Mouse (Mus musculus): ENCODE measurements around the gene Sdhc.
"Not testable (repeated sequence)": the region's sequence is repeated elsewhere in the genome, so short reads cannot be mapped to it uniquely, and the experiment has no call there.

Gene Sdhc

DNA sequence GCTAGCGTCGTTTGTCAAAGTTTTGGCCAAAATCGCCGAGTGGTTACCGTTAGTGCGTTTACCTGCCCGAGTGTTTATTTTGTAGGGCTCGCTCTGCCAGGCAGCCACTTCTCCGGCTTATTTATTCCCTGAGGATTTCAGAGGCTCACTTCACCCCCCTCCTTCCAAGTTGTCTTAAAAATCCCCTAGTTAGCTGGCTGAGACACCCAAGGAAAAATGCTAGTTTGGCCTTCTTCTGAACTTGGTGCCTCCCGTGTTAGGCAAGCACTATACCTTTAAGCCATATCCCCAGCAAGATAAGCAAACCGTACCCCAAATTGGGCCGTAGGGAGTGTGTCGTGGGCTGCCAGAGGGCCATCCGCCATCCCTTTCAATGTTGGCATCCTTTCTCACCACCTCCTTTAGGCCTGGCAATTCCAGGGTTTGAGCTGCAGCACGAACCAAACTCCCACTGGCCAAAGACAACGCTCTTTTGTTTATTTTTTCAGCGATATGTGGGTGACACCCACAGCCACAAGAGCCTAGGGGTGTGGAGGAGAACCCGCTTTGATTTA lies 512 bp upstream of the Sdhc start:
- no peak for DNase-seq (ENCODE audit: low read depth, low spot score)
- H3K36me3 ChIP-seq (ENCODE audit: control insufficient read depth, insufficient read depth, low read length, poor library complexity, severe bottlenecking): no peaks in the 10 kb centered on the region
- H3K27me3 ChIP-seq (ENCODE audit: control insufficient read depth, insufficient read depth, low read length, poor library complexity, severe bottlenecking): no peaks in the 10 kb centered on the region

DNA sequence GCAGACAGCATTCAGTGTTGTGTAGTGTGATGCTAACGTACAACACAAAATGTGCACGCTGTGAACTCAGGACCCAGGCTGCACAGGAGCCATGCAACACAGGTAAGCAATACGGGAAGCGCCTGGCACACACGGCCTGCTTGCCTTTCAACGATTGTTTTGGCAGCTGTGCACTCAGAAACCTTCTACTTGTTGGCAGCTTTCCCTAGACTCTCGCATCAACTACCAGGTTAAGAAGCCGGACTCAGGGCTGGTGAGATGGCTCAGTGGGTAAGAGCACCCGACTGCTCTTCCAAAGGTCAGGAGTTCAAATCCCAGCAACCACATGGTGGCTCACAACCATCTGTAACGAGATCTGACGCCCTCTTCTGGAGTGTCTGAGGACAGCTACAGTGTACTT lies 7.4 kb downstream of the Sdhc start:
- H3K27me3 ChIP-seq (ENCODE audit: control insufficient read depth, insufficient read depth, low read length, poor library complexity, severe bottlenecking); DNase-seq (ENCODE audit: low read depth, low spot score); H3K36me3 ChIP-seq (ENCODE audit: control insufficient read depth, insufficient read depth, low read length, poor library complexity, severe bottlenecking): not testable (repeated sequence)

DNA sequence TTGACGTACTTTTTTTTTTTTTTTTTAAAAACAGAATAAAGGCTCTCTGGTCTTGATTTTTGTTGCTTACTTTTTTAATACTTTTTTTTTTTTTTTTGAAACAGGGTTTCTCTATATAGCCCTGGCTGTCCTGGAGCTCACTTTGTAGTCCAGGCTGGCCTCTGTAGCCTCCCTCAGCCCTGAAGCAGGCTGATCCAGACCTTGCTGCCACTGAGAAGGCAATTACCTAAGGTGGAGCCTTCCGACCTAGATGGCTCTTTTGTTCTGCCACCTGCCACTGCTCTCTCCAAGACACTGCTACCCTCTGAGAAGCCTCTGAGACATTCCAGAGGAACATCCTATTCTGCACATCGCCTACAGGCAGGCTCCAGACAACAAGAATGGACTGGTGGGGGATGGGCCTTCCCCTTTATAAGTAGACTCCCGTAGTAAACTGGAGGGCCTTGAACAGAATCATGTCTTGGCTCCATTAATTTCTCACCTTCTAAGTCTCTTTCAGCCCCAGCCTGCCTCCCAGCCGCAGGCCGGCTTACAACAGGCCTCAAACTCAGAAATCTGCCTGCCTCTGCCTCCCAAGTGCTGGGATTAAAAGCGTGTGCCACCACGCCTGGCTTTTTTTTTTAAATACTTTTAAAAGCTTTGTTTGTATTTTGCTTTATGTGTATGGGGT lies 12.8 kb downstream of the Sdhc start:
- not testable (repeated sequence) for H3K36me3 ChIP-seq (ENCODE audit: control insufficient read depth, insufficient read depth, low read length, poor library complexity, severe bottlenecking); DNase-seq (ENCODE audit: low read depth, low spot score); H3K27me3 ChIP-seq (ENCODE audit: control insufficient read depth, insufficient read depth, low read length, poor library complexity, severe bottlenecking)

DNA sequence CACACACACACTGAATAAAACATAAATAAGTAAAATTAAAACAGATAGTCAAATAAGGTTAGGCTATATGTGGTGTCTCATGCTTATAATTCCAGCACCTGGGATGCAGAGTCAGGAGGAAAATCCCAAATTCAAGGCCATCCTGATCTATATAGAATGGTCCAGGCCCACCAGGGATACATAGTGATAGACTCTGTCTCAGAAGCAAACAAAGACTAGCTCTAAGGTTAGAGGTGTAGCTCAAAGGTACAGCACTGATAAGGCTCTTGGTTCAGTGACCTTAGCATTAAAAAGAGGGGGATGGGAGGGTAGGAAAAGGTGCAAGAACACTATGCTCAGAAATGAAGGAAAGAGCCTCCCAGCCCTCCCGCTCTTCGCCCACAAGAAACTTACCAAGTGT lies 14.8 kb downstream of the Sdhc start:
- peaks cover 7% of the 10 kb centered on the region; the same call in 1 of the 2 replicates for H3K36me3 ChIP-seq (ENCODE audit: control insufficient read depth, insufficient read depth, low read length, poor library complexity, severe bottlenecking)
- DNase-seq (ENCODE audit: low read depth, low spot score): no peak

DNA sequence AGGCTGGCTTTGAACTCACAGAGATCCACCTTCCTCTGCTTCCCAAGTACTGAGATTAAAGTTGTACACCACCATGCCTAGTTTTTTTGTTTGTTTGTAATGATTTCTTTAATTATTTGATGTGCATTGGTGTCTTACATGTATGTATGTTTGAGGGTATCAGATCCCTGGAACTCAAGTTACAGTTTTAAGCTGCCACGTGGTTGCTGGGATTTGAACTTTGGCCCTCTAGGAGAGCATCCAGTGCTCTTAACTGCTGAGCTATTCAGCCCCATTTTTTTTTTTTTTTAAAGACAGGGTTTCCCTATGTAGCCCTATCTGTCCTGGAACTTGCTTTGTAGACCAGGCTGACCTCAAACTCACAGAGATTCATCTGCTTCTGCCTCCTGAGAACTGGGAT lies 19.4 kb downstream of the Sdhc start:
- H3K27me3 ChIP-seq (ENCODE audit: control insufficient read depth, insufficient read depth, low read length, poor library complexity, severe bottlenecking): no peaks in the 10 kb centered on the region
- H3K36me3 ChIP-seq (ENCODE audit: control insufficient read depth, insufficient read depth, low read length, poor library complexity, severe bottlenecking): peaks cover 4% of the 10 kb centered on the region; the same call in 1 of the 2 replicates

More for the DNA sequence above, 14.8 kb downstream of the Sdhc start:
- H3K27me3 ChIP-seq (ENCODE audit: control insufficient read depth, insufficient read depth, low read length, poor library complexity, severe bottlenecking): no peaks in the 10 kb centered on the region

DNA sequence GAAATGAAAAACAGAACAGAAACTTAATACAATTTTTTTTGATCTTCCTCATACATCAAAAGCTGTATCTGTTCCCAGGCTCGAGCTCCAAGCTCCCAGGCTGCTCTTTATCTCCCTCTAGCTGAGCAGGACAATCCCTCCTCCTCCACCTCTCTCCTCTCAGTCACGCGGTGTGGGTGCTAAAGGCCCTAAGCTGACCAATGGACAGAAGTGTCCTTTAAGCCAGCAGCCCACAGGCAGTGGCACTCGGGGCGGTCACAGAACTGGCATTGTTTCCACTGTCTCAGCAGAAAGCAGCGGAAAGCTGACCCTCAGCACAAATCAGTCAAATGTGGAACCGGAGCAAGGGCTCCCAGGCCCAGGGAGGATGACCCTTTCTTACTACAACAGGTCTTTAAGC lies 21.2 kb downstream of the Sdhc start:
- Histone ChIP-seq H3K27me3 (ENCODE audit: control insufficient read depth, insufficient read depth, low read length, poor library complexity, severe bottlenecking) (no peaks in the 10 kb centered on the region), H3K36me3 (ENCODE audit: control insufficient read depth, insufficient read depth, low read length, poor library complexity, severe bottlenecking) (peaks cover under 1% of the 10 kb centered on the region; the same call in 1 of the 2 replicates)
- DNase-seq (ENCODE audit: low read depth, low spot score): no peak

More for the DNA sequence above, 19.4 kb downstream of the Sdhc start:
- no peak for DNase-seq (ENCODE audit: low read depth, low spot score)

DNA sequence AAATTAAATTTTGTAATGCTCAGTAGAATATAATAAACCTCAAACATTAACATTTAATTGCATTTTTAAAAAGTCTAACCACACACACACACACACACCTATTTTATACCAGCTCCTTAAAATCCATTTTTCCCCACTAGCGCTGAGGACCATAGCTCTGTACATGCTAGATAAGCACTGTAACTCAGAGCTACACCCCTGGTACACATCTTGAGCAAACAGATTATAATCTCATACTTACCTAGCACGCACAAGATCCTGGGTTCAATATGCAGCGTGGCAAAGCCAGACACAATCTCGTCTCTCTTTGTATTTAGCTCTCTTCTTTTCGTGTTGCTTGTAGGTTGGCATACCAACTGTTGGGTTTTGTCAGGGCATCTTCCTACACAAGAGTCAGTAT lies 26.0 kb downstream of the Sdhc start:
- Histone ChIP-seq H3K27me3 (ENCODE audit: control insufficient read depth, insufficient read depth, low read length, poor library complexity, severe bottlenecking) (no peaks in the 10 kb centered on the region), H3K36me3 (ENCODE audit: control insufficient read depth, insufficient read depth, low read length, poor library complexity, severe bottlenecking) (no peaks in the 10 kb centered on the region)
- no peak for DNase-seq (ENCODE audit: low read depth, low spot score)

DNA sequence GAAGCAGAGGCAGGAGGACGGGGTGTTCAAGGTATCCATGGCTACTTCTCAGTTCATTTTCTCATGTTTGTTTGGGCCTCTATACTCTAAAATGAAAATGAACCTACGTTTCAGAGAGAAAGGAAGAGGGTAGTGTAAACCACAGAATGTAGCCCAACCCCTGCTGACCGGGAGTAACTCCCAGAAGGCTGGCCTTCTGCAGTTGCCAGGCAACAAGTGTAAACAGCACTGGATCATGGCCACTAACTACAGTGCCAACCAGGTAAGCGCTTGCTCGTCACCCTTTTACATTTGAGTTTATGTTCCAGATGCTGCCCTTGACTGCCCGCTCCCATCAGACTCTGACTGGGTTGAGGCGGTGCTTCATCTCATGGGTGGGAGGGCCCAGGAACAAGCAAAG lies 27.5 kb downstream of the Sdhc start:
- Histone ChIP-seq H3K27me3 (ENCODE audit: control insufficient read depth, insufficient read depth, low read length, poor library complexity, severe bottlenecking) (no peaks in the 10 kb centered on the region; the same call in 1 of the 2 replicates), H3K36me3 (ENCODE audit: control insufficient read depth, insufficient read depth, low read length, poor library complexity, severe bottlenecking) (no peaks in the 10 kb centered on the region)
- DNase-seq (ENCODE audit: low read depth, low spot score): peak; percentile 76

DNA sequence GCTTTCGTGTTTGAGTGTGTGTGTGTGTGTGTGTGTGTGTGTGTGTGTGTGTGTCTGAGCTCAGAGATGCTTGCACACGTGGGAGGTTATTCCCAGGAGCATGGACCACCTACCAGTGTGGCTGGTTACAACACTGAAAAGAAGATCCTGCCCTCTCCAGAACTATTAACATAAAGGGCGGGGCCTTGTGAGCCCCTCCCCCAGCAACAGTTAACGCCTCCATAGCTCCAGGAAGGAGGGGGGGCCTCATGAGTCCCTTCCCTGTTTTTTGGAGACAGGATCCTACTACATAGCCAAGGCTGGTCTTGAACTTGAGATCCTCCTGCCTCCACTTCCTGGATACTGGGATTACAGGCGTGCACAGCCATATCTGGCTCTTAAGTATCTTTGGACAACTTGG lies 28.6 kb downstream of the Sdhc start:
- DNase-seq (ENCODE audit: low read depth, low spot score): no peak
- H3K27me3 ChIP-seq (ENCODE audit: control insufficient read depth, insufficient read depth, low read length, poor library complexity, severe bottlenecking): no peaks in the 10 kb centered on the region; the same call in 1 of the 2 replicates
- no peaks in the 10 kb centered on the region for H3K36me3 ChIP-seq (ENCODE audit: control insufficient read depth, insufficient read depth, low read length, poor library complexity, severe bottlenecking)

DNA sequence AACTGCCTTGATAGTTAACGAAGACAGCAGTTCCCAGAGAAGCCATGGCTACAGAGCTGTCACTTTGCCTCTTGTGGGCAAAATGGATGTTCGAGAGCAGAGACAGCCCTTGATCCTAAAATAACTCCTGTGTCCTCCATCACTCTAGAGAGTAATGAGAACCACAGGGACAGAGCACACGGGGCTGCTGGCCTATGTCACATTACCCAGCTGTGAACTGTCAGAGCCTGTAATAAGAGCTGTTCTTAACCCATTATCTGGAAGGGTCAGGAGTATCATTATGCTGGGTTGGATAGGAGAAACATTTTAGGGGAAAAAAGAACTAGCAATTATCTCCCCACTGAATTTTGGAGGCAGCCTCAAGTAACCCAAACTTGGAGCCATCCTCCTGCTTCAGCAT lies 29.5 kb downstream of the Sdhc start:
- H3K27me3 ChIP-seq (ENCODE audit: control insufficient read depth, insufficient read depth, low read length, poor library complexity, severe bottlenecking): no peaks in the 10 kb centered on the region; the same call in 1 of the 2 replicates
- H3K36me3 ChIP-seq (ENCODE audit: control insufficient read depth, insufficient read depth, low read length, poor library complexity, severe bottlenecking): no peaks in the 10 kb centered on the region

DNA sequence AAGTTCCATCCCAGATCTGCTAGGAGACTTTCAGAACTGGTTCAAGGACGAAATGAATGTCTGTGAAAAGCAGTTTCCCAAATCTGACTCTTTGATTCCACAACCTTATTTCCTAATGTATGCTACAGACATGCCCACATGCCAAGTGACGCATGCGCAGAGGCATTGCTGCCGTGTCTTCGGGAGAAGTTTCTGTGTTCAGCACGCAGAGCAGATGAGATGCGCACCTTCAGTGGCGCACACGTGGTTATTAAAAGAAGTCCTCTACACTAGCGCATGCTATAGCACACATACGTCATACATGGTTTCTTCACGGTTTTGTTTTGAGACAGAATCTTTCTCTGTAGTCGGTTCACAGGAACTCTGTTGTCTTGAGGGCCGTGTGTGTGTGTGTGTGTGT lies 31.0 kb downstream of the Sdhc start:
- no peaks in the 10 kb centered on the region for H3K36me3 ChIP-seq (ENCODE audit: control insufficient read depth, insufficient read depth, low read length, poor library complexity, severe bottlenecking)
- no peaks in the 10 kb centered on the region; the same call in 1 of the 2 replicates for H3K27me3 ChIP-seq (ENCODE audit: control insufficient read depth, insufficient read depth, low read length, poor library complexity, severe bottlenecking)
- no peak for DNase-seq (ENCODE audit: low read depth, low spot score)

More for the DNA sequence above, 29.5 kb downstream of the Sdhc start:
- DNase-seq (ENCODE audit: low read depth, low spot score): no peak

DNA sequence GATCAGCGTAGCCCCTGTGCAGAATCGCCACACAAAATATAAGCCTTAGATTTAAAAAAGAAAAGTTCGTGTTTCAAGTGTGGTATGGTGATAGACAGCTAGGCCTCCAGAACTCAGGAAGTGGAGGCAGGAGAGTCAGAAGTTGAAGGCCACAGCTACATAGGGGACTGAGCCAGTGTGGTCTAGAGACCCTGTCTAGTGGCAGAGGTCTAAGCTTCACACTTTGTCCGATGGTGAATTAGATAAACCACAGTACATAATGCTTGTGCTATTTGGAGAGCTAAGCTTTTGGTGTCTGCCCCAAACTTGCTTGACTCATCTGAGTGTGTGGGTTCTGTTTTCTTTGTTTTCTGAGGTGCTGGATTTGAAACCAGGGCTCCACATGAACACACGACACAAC lies 31.4 kb downstream of the Sdhc start:
- no peaks in the 10 kb centered on the region; the same call in 1 of the 2 replicates for H3K27me3 ChIP-seq (ENCODE audit: control insufficient read depth, insufficient read depth, low read length, poor library complexity, severe bottlenecking)
- H3K36me3 ChIP-seq (ENCODE audit: control insufficient read depth, insufficient read depth, low read length, poor library complexity, severe bottlenecking): no peaks in the 10 kb centered on the region
- no peak for DNase-seq (ENCODE audit: low read depth, low spot score)

DNA sequence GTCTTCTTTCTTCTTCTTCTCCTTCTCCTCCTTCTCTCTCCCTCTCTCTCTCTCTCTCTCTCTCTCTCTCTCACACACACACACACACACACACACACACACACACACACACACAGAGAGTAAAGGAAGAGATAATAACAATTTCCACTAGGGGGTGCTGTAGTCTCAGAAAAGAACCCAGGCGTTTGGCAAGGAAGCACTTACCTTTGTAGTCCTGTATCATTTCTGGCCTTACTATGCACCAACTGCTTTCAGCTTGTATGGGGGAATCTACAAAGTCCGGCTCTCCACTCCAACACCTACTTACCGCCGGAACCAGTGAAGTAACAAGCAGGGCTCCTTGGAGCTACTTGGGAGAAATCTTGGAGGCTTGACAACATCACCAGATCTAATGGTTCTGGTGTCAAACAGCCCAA lies 32.1 kb downstream of the Sdhc start:
- Histone ChIP-seq H3K27me3 (ENCODE audit: control insufficient read depth, insufficient read depth, low read length, poor library complexity, severe bottlenecking) (no peaks in the 10 kb centered on the region; the same call in 1 of the 2 replicates), H3K36me3 (ENCODE audit: control insufficient read depth, insufficient read depth, low read length, poor library complexity, severe bottlenecking) (no peaks in the 10 kb centered on the region)
- peak; percentile 88 for DNase-seq (ENCODE audit: low read depth, low spot score)

DNA sequence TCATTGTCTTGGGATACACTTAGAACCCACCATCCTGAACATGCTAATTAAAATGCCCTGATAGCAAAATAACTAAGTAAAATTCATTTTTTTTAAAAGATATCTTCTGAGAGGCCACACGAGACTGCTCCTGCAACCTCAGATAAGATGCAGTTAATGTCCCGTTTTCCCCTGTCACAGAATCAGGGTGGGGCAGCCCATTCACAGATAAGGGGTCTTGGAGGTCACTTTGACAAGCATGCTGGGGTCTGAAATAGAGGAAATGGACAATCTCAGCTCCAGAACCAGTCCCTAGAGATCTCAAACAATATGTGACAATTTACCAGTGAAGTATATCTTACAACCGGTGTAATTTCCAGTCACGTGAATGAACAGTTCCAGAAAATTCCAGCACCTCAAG lies 34.1 kb downstream of the Sdhc start:
- Histone ChIP-seq H3K36me3 (ENCODE audit: control insufficient read depth, insufficient read depth, low read length, poor library complexity, severe bottlenecking) (no peaks in the 10 kb centered on the region), H3K27me3 (ENCODE audit: control insufficient read depth, insufficient read depth, low read length, poor library complexity, severe bottlenecking) (no peaks in the 10 kb centered on the region; the same call in 1 of the 2 replicates)
- DNase-seq (ENCODE audit: low read depth, low spot score): no peak

DNA sequence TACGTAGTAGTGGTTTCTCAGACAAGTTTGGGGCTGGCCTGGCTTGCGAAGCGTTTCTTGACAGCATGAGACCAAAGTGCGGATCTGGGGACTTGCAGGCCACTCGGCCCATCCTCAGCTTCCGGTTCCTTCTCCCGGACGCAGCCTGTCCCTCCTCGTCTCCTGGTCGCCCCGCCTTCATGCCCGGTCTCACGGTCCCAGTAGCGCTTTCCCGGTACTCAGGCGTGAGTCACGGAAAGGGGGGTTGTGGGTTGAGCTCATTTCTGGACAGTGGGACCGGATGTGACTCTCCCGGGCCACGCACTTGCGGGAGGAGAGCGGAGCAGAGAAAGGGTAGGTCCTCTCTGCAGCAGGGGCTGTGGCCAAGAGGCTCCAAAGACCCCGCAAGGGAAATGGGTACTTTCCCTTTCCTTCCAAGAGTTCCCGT lies 36.5 kb downstream of the Sdhc start, which contains the start of gene Cfap126:
Cfap126 (plus strand) TSS at position 46 of the 427 bp plus-strand sequence.
- Histone ChIP-seq H3K27me3 (ENCODE audit: control insufficient read depth, insufficient read depth, low read length, poor library complexity, severe bottlenecking) (no peaks in the 10 kb centered on the region), H3K36me3 (ENCODE audit: control insufficient read depth, insufficient read depth, low read length, poor library complexity, severe bottlenecking) (no peaks in the 10 kb centered on the region)
- DNase-seq (ENCODE audit: low read depth, low spot score): peak; percentile 57

Measured in splenic B cell, adult 2 months (primary cell).